Mouse (Mus musculus) kidney, adult 2 months (tissue): ENCODE data around the gene Cmtm5.
A peak's percentile ranks its signal among the peaks of the same experiment; 100 is the strongest.

Experiments used
- CTCF ChIP-seq: fragments of 200-500 bp; conservative IDR thresholded peaks from 2 replicates; pipeline ENCODE4 v1.5.1; 2011; ENCODE audit warnings: low read depth, mild to moderate bottlenecking, control low read depth, low read length, moderate library complexity, mixed read lengths; ENCODE audit not compliant: insufficient read depth, insufficient read length
- POLR2A ChIP-seq: fragments of 200-500 bp; IDR thresholded peaks from one replicate; pipeline ENCODE4 v1.6.1; 2011; ENCODE audit warnings: low read depth, low read length, control low read depth

- TF ChIP-seq CTCF = no peak
- TF ChIP-seq POLR2A = peak; percentile 46
Observed at GRCm38 (mm10) chr14:54912886-54913285, 23.2 kb upstream of the Cmtm5 start, which contains the start of gene Slc22a17.
